Mouse (Mus musculus) intestine, embryonic 16.5 days (tissue): ENCODE measurements around the gene 2610318N02Rik. TPM values are rescaled to one million over a fixed set of nuclear protein-coding genes. Genes with fewer than 3 reads are reported as not detected.

ENCODE experiments used
- microRNA counts: library from miRNA; unstranded; fragments of <30 nt; microRNA quantifications from one replicate; lab custom pipeline; 2016
- microRNA-seq: library from miRNA; unstranded; fragments of <30 nt; microRNA quantifications from one replicate; pipeline ENCODE4, GENCODE M21; 2016
- polyA plus RNA-seq: library from polyadenylated mRNA; unstranded; fragments of >200 nt; fragmentation: Nextera tagmentation; extraction: Ambion mirVana; gene quantifications from 2 replicates; pipeline ENCODE4 v1.2.1, GENCODE M21; 2015

2610318N02Rik gene
- polyA plus RNA-seq, 1 experiment from 2014 or later: 41.6 TPM

MicroRNAs within 50 kb of the gene (microRNA counts, 519-probe panel; counts per million panel counts)
- 3,391 counts per million, percentile 87 among the panel's probes with 10 or more counts for microRNA mmu-miR-130b (lab: Ali Mortazavi, UCI)
- 2,540 counts per million, percentile 62 among the panel's probes with 10 or more counts for microRNA mmu-miR-301b (lab: Ali Mortazavi, UCI)

Small RNA genes within 50 kb of the gene (microRNA-seq; reads per million reads assigned to microRNA genes)
- gene Mir130b: 6,092 reads per million, percentile 90 among the genes with 10 or more reads in this experiment
- 84.9 reads per million, percentile 45 among the genes with 10 or more reads in this experiment for gene Mir301b

Other genes with a start within 250 kb of the 2610318N02Rik start
- gene Ppm1f, start 228.7 kb downstream of the 2610318N02Rik start, polyA plus RNA-seq: 15.6 and 16.0 TPM in 2 replicates
- 129 and 130 TPM in 2 replicates for gene Mapk1, start 141.8 kb downstream of the 2610318N02Rik start, polyA plus RNA-seq
- 9.1 and 9.9 TPM in 2 replicates for gene Ypel1, start 55.5 kb downstream of the 2610318N02Rik start, polyA plus RNA-seq
- 130 and 132 TPM in 2 replicates for gene Ppil2, start 13.9 kb downstream of the 2610318N02Rik start, polyA plus RNA-seq
- 173 and 203 TPM in 2 replicates for gene Sdf2l1, start 7.2 kb upstream of the 2610318N02Rik start, polyA plus RNA-seq
- 41.0 and 41.5 TPM in 2 replicates for gene Ydjc, start 19.5 kb upstream of the 2610318N02Rik start, polyA plus RNA-seq
- gene Ccdc116, start 22.1 kb upstream of the 2610318N02Rik start, polyA plus RNA-seq: 3.0 and 3.1 TPM in 2 replicates
- gene Ube2l3, start 77.5 kb upstream of the 2610318N02Rik start, polyA plus RNA-seq: 358 and 374 TPM in 2 replicates
- 0.48 and 0.49 TPM in 2 replicates for gene Rimbp3, start 83.4 kb upstream of the 2610318N02Rik start, polyA plus RNA-seq
- gene Hic2, start 108.4 kb upstream of the 2610318N02Rik start, polyA plus RNA-seq: 5.3 and 5.5 TPM in 2 replicates
- 14.5 and 15.2 TPM in 2 replicates for gene Tmem191c, start 150.9 kb upstream of the 2610318N02Rik start, polyA plus RNA-seq
- gene Serpind1, start 206.2 kb upstream of the 2610318N02Rik start, polyA plus RNA-seq: 2.0 and 4.8 TPM in 2 replicates